Mouse (Mus musculus) bone marrow macrophage, adult 2 months (primary cell): Measurements from ENCODE around the gene 4930579F01Rik. TPM values are rescaled to one million over a fixed set of nuclear protein-coding genes. Genes with fewer than 3 reads are reported as not detected.
A peak's percentile ranks its signal among the peaks of the same experiment; 100 is the strongest.

Source experiments
- H3K27ac ChIP-seq: 2 replicates; pipeline ENCODE4 v1.5.1; 2012; ENCODE audit warnings: low read depth, low read length; ENCODE audit not compliant: insufficient read depth
- H3K4me1 ChIP-seq: 2 replicates; pipeline ENCODE4 v1.6.1; 2012; ENCODE audit warnings: low read length; ENCODE audit not compliant: control insufficient read depth, insufficient read depth
- H3K4me3 ChIP-seq: 2 replicates; pipeline ENCODE4 v1.5.1; 2012; ENCODE audit warnings: mild to moderate bottlenecking, low read length, moderate library complexity; ENCODE audit not compliant: insufficient read depth
- CTCF ChIP-seq: IDR thresholded peaks from 2 replicates; pipeline ENCODE4 v1.5.1; 2012; ENCODE audit warnings: low read depth, mild to moderate bottlenecking, low read length, moderate library complexity
- POLR2A ChIP-seq: IDR thresholded peaks from 2 replicates; pipeline ENCODE4 v1.6.1; 2012; ENCODE audit warnings: mild to moderate bottlenecking, low read depth, low read length, borderline replicate concordance
- polyA plus RNA-seq: library from polyadenylated mRNA; stranded (reverse); fragments of >200 nt; gene quantifications from 2 replicates; pipeline ENCODE4 v1.2.4, GENCODE M21; 2012; ENCODE audit not compliant: missing spikeins, insufficient read depth, insufficient read length

Gene 4930579F01Rik
- polyA plus RNA-seq, 1 experiment = not detected

- TF ChIP-seq POLR2A (no peak), CTCF (no peak)
- H3K27ac ChIP-seq = no peak within 1 kb of the TSS
- no peaks in the 10 kb centered on the region for H3K4me1 ChIP-seq
- H3K4me3 ChIP-seq = no peak within 1 kb of the TSS
Observed at GRCm38 (mm10) chr3:138217631-138218264, 24.1 kb upstream of the 4930579F01Rik start, which contains the start of gene Adh7. Gene Adh7 (plus strand): TSS chr3:138217760.

- H3K27ac ChIP-seq = no peak overlapping the region
- H3K4me1 ChIP-seq = no peaks in the 10 kb centered on the region
- no peak overlapping the region for H3K4me3 ChIP-seq
- TF ChIP-seq CTCF (no peak), POLR2A (no peak)
Observed at GRCm38 (mm10) chr3:138216091-138216490, 22.5 kb upstream of the 4930579F01Rik start.

GRCm38 (mm10) chr3:138215395-138215989 lies 21.9 kb upstream of the 4930579F01Rik start:
- Histone ChIP-seq H3K4me3 (no peak overlapping the region), H3K27ac (no peak overlapping the region), H3K4me1 (no peaks in the 10 kb centered on the region)
- TF ChIP-seq CTCF = no peak
- no peak for TF ChIP-seq POLR2A

- TF ChIP-seq POLR2A = no peak
- TF ChIP-seq CTCF = no peak
- Histone ChIP-seq H3K27ac (no peak overlapping the region), H3K4me1 (no peaks in the 10 kb centered on the region), H3K4me3 (no peak overlapping the region)
Observed at GRCm38 (mm10) chr3:138212431-138212951, 18.9 kb upstream of the 4930579F01Rik start.

- Histone ChIP-seq H3K4me3 (no peak overlapping the region), H3K27ac (no peak overlapping the region), H3K4me1 (no peaks in the 10 kb centered on the region)
- TF ChIP-seq CTCF = no peak
- no peak for TF ChIP-seq POLR2A
Observed at GRCm38 (mm10) chr3:138210432-138211075, 16.9 kb upstream of the 4930579F01Rik start.

DNA sequence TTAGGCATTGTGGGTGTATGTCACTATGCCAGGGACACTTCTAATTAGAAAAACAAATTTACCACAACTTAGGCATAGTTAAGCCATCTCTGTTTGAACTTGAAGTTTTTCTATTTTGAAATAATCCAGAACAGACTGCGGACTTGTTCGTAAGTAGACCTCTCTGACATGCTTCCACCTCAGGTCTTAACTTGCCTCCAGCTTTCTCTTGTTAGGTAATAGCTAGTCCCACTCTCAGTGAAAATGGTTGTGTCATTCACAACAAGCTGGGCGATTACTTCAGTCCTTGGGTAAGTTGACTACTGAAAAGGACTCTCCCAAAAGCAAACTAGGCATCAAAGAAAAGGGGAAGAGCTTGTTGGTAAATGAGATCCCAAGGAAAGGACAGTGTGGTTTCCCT lies 15.2 kb upstream of the 4930579F01Rik start:
- TF ChIP-seq POLR2A = no peak
- TF ChIP-seq CTCF = no peak
- no peak overlapping the region for H3K4me3 ChIP-seq
- no peak overlapping the region for H3K27ac ChIP-seq
- no peaks in the 10 kb centered on the region for H3K4me1 ChIP-seq

DNA sequence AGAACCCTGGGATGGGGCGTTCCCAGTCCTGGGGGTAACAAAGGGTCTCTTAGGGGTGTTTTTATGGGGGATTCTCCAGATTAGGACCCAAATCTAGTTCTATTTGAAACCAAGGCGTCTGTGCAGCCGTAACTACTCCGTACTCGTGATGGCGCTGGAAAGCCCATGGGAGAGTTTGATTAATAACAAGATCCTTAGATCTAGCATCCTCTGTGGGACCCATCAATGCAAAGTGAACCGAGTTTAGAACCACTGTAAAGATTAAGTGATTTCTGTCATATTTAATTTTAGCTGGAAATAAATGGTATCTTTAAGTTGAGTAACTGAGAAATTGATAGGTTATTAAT lies 5.1 kb upstream of the 4930579F01Rik start:
- no peak overlapping the region for H3K27ac ChIP-seq
- TF ChIP-seq CTCF = no peak
- no peaks in the 10 kb centered on the region for H3K4me1 ChIP-seq
- no peak overlapping the region for H3K4me3 ChIP-seq

- H3K27ac ChIP-seq = no peak overlapping the region
- peak; percentile 65 for TF ChIP-seq CTCF
- no peak for TF ChIP-seq POLR2A
- no peaks in the 10 kb centered on the region for H3K4me1 ChIP-seq
- H3K4me3 ChIP-seq = peak overlapping the region; percentile 18; the same call in 1 of the 2 replicates
Observed at GRCm38 (mm10) chr3:138197973-138198721, 4.5 kb upstream of the 4930579F01Rik start.

DNA sequence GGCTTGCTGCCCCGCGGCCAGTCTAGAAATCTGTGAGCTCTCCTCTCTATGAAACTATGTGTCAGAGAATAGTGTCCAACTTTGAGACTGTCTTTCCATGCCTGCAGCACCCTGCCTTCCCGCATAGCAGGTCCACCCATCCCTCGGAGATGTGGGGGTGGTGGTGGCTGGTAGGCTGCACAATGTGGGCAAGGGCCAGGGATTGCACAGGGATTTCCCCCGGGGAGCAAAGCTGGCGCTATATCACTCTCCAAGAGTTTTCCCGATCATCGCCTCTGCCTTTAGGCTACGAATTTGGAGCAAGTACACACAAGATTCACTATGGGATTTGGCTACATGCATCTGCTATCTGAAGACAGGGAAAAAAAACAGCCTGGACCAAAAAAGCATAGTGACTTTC lies 3.9 kb upstream of the 4930579F01Rik start:
- no peak overlapping the region for H3K4me3 ChIP-seq
- H3K4me1 ChIP-seq = no peaks in the 10 kb centered on the region

More for the DNA sequence above, 3.9 kb upstream of the 4930579F01Rik start:
- no peak overlapping the region for H3K27ac ChIP-seq
- no peak for TF ChIP-seq POLR2A
